Mouse (Mus musculus): ENCODE data around the gene Amotl1. TPM values are rescaled to one million over a fixed set of nuclear protein-coding genes. Genes with fewer than 3 reads are reported as not detected.
A peak's percentile ranks its signal among the peaks of the same experiment; 100 is the strongest.

Gene Amotl1
- polyA plus RNA-seq, 1 experiment from 2014 or later, result 2.4 TPM

- Histone ChIP-seq H3K27me3 (ENCODE audit: control insufficient read depth, insufficient read depth, low read depth, low read length) (no peaks in the 10 kb centered on the region), H3K9ac (ENCODE audit: low read depth, low read length) (no peak overlapping the region), H3K4me3 (ENCODE audit: low read depth, low read length) (no peak overlapping the region; the same call in 1 of the 2 replicates)
These were observed 145.8 kb downstream of the Amotl1 start for GRCm38 (mm10) chr9:14498896-14499705.

More at GRCm38 (mm10) chr9:14498896-14499705, 145.8 kb downstream of the Amotl1 start:
- H3K36me3 ChIP-seq (ENCODE audit: control insufficient read depth, insufficient read depth), result peaks cover 12% of the 10 kb centered on the region
- H3K4me2 ChIP-seq (ENCODE audit: low read depth, low read length), result peak overlapping the region; percentile 77
- no peak overlapping the region for H3K27ac ChIP-seq (ENCODE audit: low read length)
- ATAC-seq (ENCODE audit: low read depth), result no peak
- H3K4me1 ChIP-seq (ENCODE audit: control insufficient read depth, low read depth, low read length), result peaks cover 6% of the 10 kb centered on the region
- H3K9me3 ChIP-seq (replicated peaks; ENCODE audit: control insufficient read depth, low read length), result no peaks in the 10 kb centered on the region
- 59% methylated on average over 4 of the region's 4 CpGs for WGBS (ENCODE audit: insufficient replicate concordance)

Other genes starting within 250 kb of the Amotl1 start
- 0.02 TPM in 1 of 2 replicates, not detected in the other for gene Kdm4d, start 144.6 kb downstream of the Amotl1 start, polyA plus RNA-seq (2015; fragmentation: Nextera tagmentation; extraction: Ambion mirVana)
- 58.2 and 65.1 TPM in 2 replicates for gene Cwc15, start 144.4 kb downstream of the Amotl1 start, polyA plus RNA-seq (2015; fragmentation: Nextera tagmentation; extraction: Ambion mirVana)
- 0.02 and 0.05 TPM in 2 replicates for gene Piwil4, start 95.7 kb upstream of the Amotl1 start, polyA plus RNA-seq (2015; fragmentation: Nextera tagmentation; extraction: Ambion mirVana)
- 0.55 and 0.61 TPM in 2 replicates for gene Fut4, start 107.3 kb upstream of the Amotl1 start, polyA plus RNA-seq (2015; fragmentation: Nextera tagmentation; extraction: Ambion mirVana)
- not detected in 2 replicates for gene 1700012B09Rik, start 126.0 kb upstream of the Amotl1 start, polyA plus RNA-seq (2015; fragmentation: Nextera tagmentation; extraction: Ambion mirVana)
- gene Mre11a, start 139.6 kb upstream of the Amotl1 start, polyA plus RNA-seq (2015; fragmentation: Nextera tagmentation; extraction: Ambion mirVana), result 10.1 and 11.6 TPM in 2 replicates
- 18.9 and 21.0 TPM in 2 replicates for gene Ankrd49, start 139.8 kb upstream of the Amotl1 start, polyA plus RNA-seq (2015; fragmentation: Nextera tagmentation; extraction: Ambion mirVana)
- 0.04 TPM in 1 of 2 replicates, not detected in the other for gene Gpr83, start 215.2 kb upstream of the Amotl1 start, polyA plus RNA-seq (2015; fragmentation: Nextera tagmentation; extraction: Ambion mirVana)

All from liver, embryonic 16.5 days (tissue).